Mouse (Mus musculus) T-helper 2 cell (primary cell): ENCODE measurements around the gene Gdpd2.

Source experiments
- in situ Hi-C: fragments of 300-600 bp; cut with MboI, MseI; formaldehyde crosslinking; loops from one replicate; pipeline ENCODE4 v1.15.1; 2025; ENCODE audit warnings: high pct_unique_total_duplicates

Gene Gdpd2

GRCm38 (mm10) chrX:100729665-100730188 is at the start of gene Gdpd2:
Gdpd2 (plus strand) TSS chrX:100729873.
- in situ Hi-C loops, result loop anchor here (5.0 kb wide), 1 partner anchor 48 kb away; no protein-coding TSS in a partner anchor

GRCm38 (mm10) chrX:100686527-100686926 is 43.1 kb upstream of the Gdpd2 start:
- in situ Hi-C loops, result no loop called here

DNA sequence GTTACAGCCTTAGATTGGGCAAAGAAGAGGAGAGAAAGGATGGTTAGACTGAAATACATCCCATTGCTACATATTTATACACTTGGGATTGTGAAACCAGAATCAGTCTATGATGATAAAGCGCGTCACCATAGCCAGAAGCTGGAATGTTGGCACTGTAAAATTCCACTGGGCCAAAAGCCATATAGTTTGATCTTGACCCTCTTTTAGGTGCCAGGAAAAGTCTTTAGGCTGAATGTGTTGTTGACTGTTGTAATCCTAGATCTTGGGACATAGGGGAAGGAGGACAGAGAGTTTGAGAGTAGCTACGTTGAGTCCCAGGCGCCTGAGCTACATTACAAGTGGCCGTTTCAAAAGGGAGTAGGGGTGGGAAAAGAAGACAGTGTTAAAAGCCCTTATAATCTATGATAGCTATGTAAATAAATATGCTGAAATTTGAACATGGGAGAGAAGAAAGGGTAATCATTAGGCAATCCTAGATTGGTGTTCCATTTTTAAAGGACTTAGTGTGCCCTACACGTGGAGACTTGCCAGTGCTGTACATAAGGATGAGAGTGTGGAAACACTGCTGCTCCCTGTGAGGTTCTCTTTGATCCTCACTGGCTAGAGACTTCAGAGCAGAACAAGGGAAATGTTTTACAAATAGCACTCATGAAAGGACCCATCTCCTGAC is 42.2 kb upstream of the Gdpd2 start:
- in situ Hi-C loops, result no loop called here

DNA sequence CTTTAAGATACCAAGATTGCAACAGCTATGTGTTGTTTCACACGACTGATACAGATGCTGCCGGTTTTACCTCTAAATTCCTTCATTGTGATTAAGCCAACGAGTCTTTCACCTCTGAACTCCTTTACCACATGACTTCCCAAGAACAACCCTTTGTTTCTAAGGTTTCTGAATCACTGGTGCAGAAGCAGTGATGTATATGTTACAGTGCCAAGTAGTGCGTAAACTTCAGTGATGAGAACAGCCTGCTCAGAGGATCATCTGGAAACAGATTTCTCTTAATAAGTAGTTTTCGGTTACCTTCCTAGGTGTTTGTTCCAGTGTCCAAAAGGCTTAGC is 41.7 kb upstream of the Gdpd2 start:
- in situ Hi-C loops, result no loop called here

GRCm38 (mm10) chrX:100696776-100697175 is 32.9 kb upstream of the Gdpd2 start:
- in situ Hi-C loops, result no loop called here

GRCm38 (mm10) chrX:100708032-100708431 is 21.6 kb upstream of the Gdpd2 start:
- in situ Hi-C loops, result no loop called here

DNA sequence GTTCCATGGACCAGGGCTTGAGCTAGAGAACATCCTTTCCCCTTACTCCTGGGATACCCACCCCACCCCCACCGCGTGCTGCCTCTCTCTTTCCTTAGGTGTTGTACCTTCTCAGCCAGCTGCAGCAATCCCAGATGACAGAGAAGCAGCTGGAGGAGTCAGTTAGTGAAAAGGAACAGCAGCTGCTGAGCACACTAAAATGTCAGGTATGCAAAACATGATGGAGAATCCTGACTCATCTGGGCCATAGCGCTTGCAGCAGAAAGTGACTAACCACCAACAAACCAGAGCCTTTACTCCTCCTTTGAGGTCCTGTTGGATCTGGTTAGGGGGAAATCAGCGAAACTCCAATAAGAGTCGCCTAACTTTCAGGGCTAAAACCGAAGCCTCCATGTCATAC is 13.5 kb upstream of the Gdpd2 start:
- in situ Hi-C loops, result no loop called here

DNA sequence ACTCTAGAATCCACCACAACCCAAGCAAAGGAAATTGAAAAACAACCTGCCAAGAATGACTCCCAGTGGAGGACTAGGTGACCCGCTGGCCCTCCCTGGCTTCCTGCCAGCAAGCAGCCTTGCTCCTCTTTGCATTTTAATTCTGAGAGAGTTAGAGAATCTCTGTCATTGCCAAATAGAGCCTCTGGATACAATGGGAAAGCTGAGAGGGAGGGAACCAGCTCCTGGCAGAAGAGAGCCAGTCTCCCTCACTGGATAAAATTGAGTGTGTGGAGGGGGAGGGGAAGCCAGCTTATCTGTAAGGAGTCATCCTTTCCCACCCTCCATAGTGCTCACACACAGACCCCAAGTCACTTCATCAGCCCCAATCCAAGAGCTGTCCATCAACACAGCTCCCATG is 726 bp upstream of the Gdpd2 start:
- in situ Hi-C loops, result no loop called here

- in situ Hi-C loops, result loop anchor here (5.0 kb wide), 1 partner anchor 47 kb away; no protein-coding TSS in a partner anchor
Observed at GRCm38 (mm10) chrX:100730266-100730665, 593 bp downstream of the Gdpd2 start.

DNA sequence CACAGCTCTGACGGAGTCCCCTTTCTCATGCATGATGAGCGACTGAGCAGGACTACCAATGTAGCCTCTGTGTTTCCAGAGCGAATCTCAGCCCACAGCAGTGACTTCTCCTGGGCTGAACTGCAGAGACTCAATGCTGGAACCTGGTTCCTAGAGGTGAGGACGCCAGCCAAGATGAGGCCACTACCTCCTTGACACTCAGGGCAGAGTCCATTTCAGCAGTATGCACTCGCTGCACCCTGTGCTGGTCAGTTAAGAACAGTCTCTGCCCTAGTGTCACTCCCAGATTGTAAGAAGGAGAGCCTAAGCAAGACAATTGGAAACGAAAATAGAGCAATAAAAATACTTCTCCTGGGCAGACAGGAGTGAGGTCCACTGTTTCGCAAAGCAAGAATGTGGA is 4.7 kb downstream of the Gdpd2 start:
- in situ Hi-C loops, result loop anchor here (5.0 kb wide), 1 partner anchor 43 kb away; no protein-coding TSS in a partner anchor

DNA sequence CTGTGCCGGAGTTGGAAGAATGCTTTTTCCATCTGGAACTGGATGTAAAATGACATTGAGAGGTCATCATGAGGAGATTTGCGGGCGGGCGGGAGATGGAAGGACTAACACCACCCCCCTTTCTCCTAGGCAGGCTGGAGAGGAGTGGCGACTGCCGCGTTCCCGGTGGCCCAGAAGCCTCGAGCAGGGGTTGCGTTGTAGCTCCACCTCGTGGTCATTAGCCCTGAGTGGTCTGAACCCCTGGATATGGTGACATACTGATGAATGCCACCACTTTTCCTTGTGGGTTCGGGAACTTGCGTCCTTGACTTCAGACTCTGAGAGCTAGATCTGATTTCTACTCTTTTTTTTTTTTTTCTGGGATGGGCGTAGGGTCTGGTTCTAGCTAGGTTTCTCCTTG is 9.2 kb downstream of the Gdpd2 start:
- in situ Hi-C loops, result no loop called here

DNA sequence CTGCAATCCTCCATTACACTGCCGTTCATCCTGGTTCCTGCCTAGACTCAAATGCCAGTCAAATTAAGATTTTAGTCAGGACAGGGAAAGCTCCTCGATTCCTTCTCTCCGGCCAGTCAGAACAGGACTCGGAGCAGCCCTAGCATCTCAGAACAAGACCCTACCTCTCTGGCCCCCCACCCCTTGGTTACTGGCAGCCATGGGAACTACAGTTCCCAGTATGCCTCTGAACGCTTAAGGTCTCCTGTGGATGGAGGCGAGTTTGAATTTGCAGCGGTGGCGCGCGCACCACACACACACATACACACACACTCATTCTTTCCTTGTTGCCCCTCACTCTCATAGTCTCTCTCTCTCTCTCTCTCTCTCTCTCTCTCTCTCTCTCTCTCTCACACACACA is 9.8 kb downstream of the Gdpd2 start:
- in situ Hi-C loops, result no loop called here

- in situ Hi-C loops, result no loop called here
Observed at GRCm38 (mm10) chrX:100740785-100741184, 11.1 kb downstream of the Gdpd2 start.

DNA sequence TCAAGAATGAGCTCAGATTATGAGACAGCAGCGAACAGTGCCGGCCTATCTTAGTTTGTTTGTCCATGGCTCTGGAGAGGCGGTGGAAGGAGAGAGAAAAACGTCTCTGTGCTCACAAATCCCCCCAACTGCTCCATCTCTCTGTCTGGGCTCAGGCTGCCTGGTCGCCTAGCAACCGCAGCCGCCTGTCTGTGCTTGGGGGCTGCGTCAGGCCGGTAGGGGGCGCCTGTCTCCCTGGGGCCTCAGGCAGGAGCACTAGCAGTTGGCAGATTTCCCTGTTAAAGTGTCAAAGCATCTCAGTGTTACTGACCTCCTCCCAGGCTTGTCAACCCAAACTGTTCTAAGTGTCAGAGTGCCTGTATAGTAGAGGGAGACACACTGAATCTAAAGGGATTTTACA is 12.3 kb downstream of the Gdpd2 start:
- in situ Hi-C loops, result no loop called here

- in situ Hi-C loops, result loop anchor here (25.0 kb wide), 1 partner anchor 496 kb away; the partner anchor contains the start of genes Foxo4, Gm20489, Gm614 and Il2rg
Observed at GRCm38 (mm10) chrX:100765855-100766254, 36.2 kb downstream of the Gdpd2 start.

DNA sequence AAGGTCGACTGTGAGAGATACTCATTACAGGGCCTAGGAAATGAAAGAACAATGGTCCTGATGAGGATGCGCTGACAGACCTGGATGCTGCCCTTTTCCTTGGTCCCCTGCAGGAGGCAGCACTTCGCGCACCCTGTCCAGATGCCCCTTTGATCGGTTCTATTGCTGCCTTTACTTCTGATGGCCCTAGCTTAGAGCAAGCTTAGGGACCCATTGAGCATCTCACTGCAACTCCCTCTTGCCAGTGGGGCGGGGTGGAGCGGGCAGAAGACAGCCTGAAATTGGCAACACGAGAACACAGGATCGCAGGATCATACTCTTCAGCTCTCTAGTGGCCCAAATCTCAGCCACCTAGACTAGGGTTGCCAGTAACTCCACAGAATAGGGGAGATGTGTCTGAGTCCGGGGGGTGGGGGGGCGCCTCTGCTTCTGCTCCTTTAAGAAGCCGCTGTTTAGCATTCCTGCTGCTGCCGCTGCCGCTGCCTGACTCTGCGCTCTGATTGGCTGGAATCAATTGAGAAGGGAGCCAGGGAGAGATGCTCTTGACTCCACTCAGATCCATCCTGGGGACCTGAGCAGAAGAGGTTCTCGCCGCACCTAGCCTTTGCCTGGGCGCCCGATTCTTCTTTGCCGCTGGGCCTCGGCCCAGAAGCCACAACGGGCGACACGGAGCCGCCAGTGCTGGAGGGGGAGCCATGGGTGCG is 37.7 kb downstream of the Gdpd2 start, which contains the start of gene Dlg3:
Gene Dlg3 (plus strand): TSS at position 542 of the 704 bp plus-strand sequence.
- in situ Hi-C loops, result loop anchor here (25.0 kb wide), 1 partner anchor 495 kb away; the partner anchor contains the start of genes Foxo4, Gm20489, Gm614 and Il2rg

- in situ Hi-C loops, result loop anchor here (25.0 kb wide), 1 partner anchor 494 kb away; the partner anchor contains the start of genes Foxo4, Gm20489, Gm614 and Il2rg
Observed at GRCm38 (mm10) chrX:100767885-100768626, 38.4 kb downstream of the Gdpd2 start.

- in situ Hi-C loops, result loop anchor here (25.0 kb wide), 1 partner anchor 493 kb away; the partner anchor contains the start of genes Foxo4, Gm20489, Gm614 and Il2rg
Observed at GRCm38 (mm10) chrX:100769281-100769680, 39.6 kb downstream of the Gdpd2 start.

DNA sequence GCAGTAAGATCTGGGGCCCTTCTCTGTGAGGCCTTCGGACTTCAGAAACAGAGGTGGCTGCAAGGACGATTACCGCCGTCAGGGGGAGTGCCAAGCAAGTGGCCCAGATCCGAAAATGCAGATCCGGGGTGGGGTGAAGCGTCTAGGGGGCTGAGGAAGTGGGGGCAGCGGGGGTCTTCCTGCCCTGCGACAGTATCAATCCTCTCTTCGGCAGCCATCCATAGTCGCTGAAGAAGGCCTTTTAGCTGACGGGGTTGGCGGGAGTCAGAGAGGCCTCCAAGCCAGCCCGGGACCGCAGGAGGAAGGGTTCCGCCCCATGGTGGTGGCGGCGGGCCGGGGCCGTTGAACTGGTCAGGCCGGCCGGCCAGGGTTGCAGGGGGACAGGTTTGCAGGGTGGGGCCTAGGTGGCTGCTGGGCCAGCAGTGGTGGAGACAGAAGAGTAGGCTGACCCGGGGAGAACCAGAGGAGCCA is 44.7 kb downstream of the Gdpd2 start:
- in situ Hi-C loops, result loop anchor here (25.0 kb wide), 1 partner anchor 488 kb away; the partner anchor contains the start of genes Foxo4, Gm20489, Gm614 and Il2rg

GRCm38 (mm10) chrX:100775405-100775804 is 45.7 kb downstream of the Gdpd2 start:
- in situ Hi-C loops, result loop anchor here (5.0 kb wide), 1 partner anchor 43 kb away; no protein-coding TSS in a partner anchor

DNA sequence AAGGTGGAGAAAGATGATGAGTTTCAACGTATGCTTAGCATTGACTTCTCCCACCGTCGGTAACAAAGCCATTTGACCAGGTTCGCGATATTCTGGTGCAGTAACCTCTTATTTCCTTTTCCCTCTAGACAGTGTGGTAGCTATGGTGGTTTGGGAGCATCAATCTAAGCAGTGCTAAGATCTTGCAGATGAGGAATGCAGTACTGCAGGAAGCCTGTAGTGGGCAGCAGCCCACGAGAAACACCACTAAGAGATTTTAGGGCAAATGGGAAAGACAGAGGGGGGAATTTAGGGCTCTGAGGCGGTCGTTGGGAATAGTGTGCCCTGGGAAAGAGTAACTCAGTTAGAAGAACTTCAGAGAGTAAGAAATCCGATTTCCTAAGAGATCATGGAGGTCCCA is 46.8 kb downstream of the Gdpd2 start:
- in situ Hi-C loops, result loop anchor here (5.0 kb wide), 1 partner anchor 44 kb away; no protein-coding TSS in a partner anchor
